Mouse (Mus musculus) kidney, adult 8-10 months (tissue): ENCODE data around the gene Igfbp7.
"Not testable (repeated sequence)": the region's sequence is repeated elsewhere in the genome, so short reads cannot be mapped to it uniquely, and the experiment has no call there.

Source experiments
- DNase-seq, 2 experiments: peaks; one replicate each; pipeline ENCODE4 v3.0.0; 2022

The Igfbp7 gene

GRCm38 (mm10) chr5:77407341-77408298 lies at the start of gene Igfbp7:
Gene Igfbp7 (minus strand): TSS chr5:77408041.
- DNase-seq = peak; percentile 87 to 93

GRCm38 (mm10) chr5:77452103-77452502 lies 44.3 kb upstream of the Igfbp7 start:
- no peak for DNase-seq

- DNase-seq = no peak
Observed at GRCm38 (mm10) chr5:77449531-77449930, 41.7 kb upstream of the Igfbp7 start.

- peak; percentile 42 for DNase-seq
Observed at GRCm38 (mm10) chr5:77445431-77445830, 37.6 kb upstream of the Igfbp7 start.

- no peak for DNase-seq
Observed at GRCm38 (mm10) chr5:77443889-77444573, 36.2 kb upstream of the Igfbp7 start.

- peak in 1 of 2 experiments; percentile 46 for DNase-seq
Observed at GRCm38 (mm10) chr5:77442856-77443623, 35.2 kb upstream of the Igfbp7 start.

- no peak for DNase-seq
Observed at GRCm38 (mm10) chr5:77436308-77436707, 28.5 kb upstream of the Igfbp7 start.

GRCm38 (mm10) chr5:77434060-77434459 lies 26.2 kb upstream of the Igfbp7 start:
- peak; percentile 29 to 44 for DNase-seq

GRCm38 (mm10) chr5:77433561-77433960 lies 25.7 kb upstream of the Igfbp7 start:
- peak; percentile 47 to 55 for DNase-seq

GRCm38 (mm10) chr5:77433119-77433518 lies 25.3 kb upstream of the Igfbp7 start:
- DNase-seq = peak in 1 of 2 experiments; percentile 24

- peak; percentile 23 to 69 for DNase-seq
Observed at GRCm38 (mm10) chr5:77432446-77432845, 24.6 kb upstream of the Igfbp7 start.

GRCm38 (mm10) chr5:77431068-77431467 lies 23.2 kb upstream of the Igfbp7 start:
- no peak for DNase-seq

- no peak for DNase-seq
Observed at GRCm38 (mm10) chr5:77430471-77430870, 22.6 kb upstream of the Igfbp7 start.

GRCm38 (mm10) chr5:77430049-77430448 lies 22.2 kb upstream of the Igfbp7 start:
- DNase-seq = no peak

GRCm38 (mm10) chr5:77428526-77428925 lies 20.7 kb upstream of the Igfbp7 start:
- DNase-seq = peak in 1 of 2 experiments; percentile 32

- DNase-seq = no peak
Observed at GRCm38 (mm10) chr5:77427986-77428385, 20.1 kb upstream of the Igfbp7 start.

GRCm38 (mm10) chr5:77425721-77426500 lies 18.1 kb upstream of the Igfbp7 start:
- no peak for DNase-seq

- not testable (repeated sequence) for DNase-seq
Observed at GRCm38 (mm10) chr5:77419537-77419936, 11.7 kb upstream of the Igfbp7 start.

- no peak for DNase-seq
Observed at GRCm38 (mm10) chr5:77416058-77416457, 8.2 kb upstream of the Igfbp7 start.

- DNase-seq = no peak
Observed at GRCm38 (mm10) chr5:77408530-77408929, 689 bp upstream of the Igfbp7 start.

- DNase-seq = peak; percentile 70 to 73
Observed at GRCm38 (mm10) chr5:77406371-77406871, 1.4 kb downstream of the Igfbp7 start.
